Mouse (Mus musculus) left cerebral cortex, adult 9 months (tissue): ENCODE results near the gene Zfp652.
"Not testable (repeated sequence)": the region's sequence is repeated elsewhere in the genome, so short reads cannot be mapped to it uniquely, and the experiment has no call there.

ENCODE experiments used
- DNase-seq, 2 experiments: peaks; one replicate each; pipeline ENCODE4 v3.0.0; 2022; ENCODE audit warnings: low spot score in 2 of 2

Gene Zfp652

GRCm38 (mm10) chr11:95844935-95845334, 132.5 kb downstream of the Zfp652 start:
- DNase-seq, result no peak

GRCm38 (mm10) chr11:95850898-95851297, 138.4 kb downstream of the Zfp652 start:
- no peak for DNase-seq

GRCm38 (mm10) chr11:95853684-95854083, 141.2 kb downstream of the Zfp652 start:
- no peak for DNase-seq

GRCm38 (mm10) chr11:95857306-95857705, 144.8 kb downstream of the Zfp652 start:
- DNase-seq, result no peak

- DNase-seq, result peak in 1 of 2 experiments; percentile 54
Measured at GRCm38 (mm10) chr11:95857716-95858527, 145.4 kb downstream of the Zfp652 start.

- DNase-seq, result peak; percentile 93 to 97
Measured at GRCm38 (mm10) chr11:95858528-95859467, 146.3 kb downstream of the Zfp652 start.

GRCm38 (mm10) chr11:95859468-95859855, 147.0 kb downstream of the Zfp652 start:
- no peak for DNase-seq

GRCm38 (mm10) chr11:95860071-95860490, 147.6 kb downstream of the Zfp652 start:
- no peak for DNase-seq

GRCm38 (mm10) chr11:95861397-95861796, 148.9 kb downstream of the Zfp652 start:
- DNase-seq, result no peak

GRCm38 (mm10) chr11:95869442-95869841, 157.0 kb downstream of the Zfp652 start:
- no peak for DNase-seq

- DNase-seq, result no peak
Measured at GRCm38 (mm10) chr11:95869918-95870470, 157.5 kb downstream of the Zfp652 start.

- no peak for DNase-seq
Measured at GRCm38 (mm10) chr11:95875804-95876203, 163.3 kb downstream of the Zfp652 start.

GRCm38 (mm10) chr11:95876296-95876695, 163.8 kb downstream of the Zfp652 start:
- DNase-seq, result peak in 1 of 2 experiments; percentile 29

- DNase-seq, result not testable (repeated sequence)
Measured at GRCm38 (mm10) chr11:95879861-95880260, 167.4 kb downstream of the Zfp652 start.
